ENCODE assay signal across 13 mouse cellular contexts in genomic region chr9:95552175-95552705, GRCm38 (mm10). TPM values are rescaled to one million over a fixed set of nuclear protein-coding genes. Genes with fewer than 3 reads are reported as not detected.
DNase-seq lines count a peak whose midpoint lies in the region; ATAC-seq lines count a peak whose summit lies in the region.
"Had no signal": no experiment of that assay in that cellular context is flagged by ENCODE, and none has a peak within 500 bp of the region (broad histone marks: within the 10 kb centered on the region; RNA-seq: fewer than 3 reads in every experiment).

No protein-coding gene starts in this region.

- no peak for DNase-seq in frontal cortex, postnatal 10 days (ENCODE audit: low spot score in 2 of 2)
- DNase-seq in brain, adult 2 months (ENCODE audit: low read depth, low spot score): peak; percentile 80
- peak; percentile 31 to 44 for DNase-seq in left cerebral cortex, postnatal 36 days (ENCODE audit: low spot score in 2 of 2)
- DNase-seq in lung, postnatal 10 days: no peak
- no peak for DNase-seq in ovary, postnatal 14 days (ENCODE audit: low spot score)
- DNase-seq: thymus, adult 18-20 months had no signal

- intact Hi-C loops in left cerebral cortex, postnatal 36 days (cut with DNase I): no loop called here

- peak; percentile 74 for ATAC-seq in frontal cortex, adult (ENCODE audit: low TSS enrichment)
- peak; percentile 48 for ATAC-seq in granulocyte monocyte progenitor cell, adult 5-6 weeks (replicated peaks; ENCODE audit: poor library complexity, severe bottlenecking)
- ATAC-seq in erythroid progenitor cell, adult 5-6 weeks (replicated peaks; ENCODE audit: low FRiP score, poor library complexity, severe bottlenecking): no peak
- ATAC-seq: activated CD4-positive, CD25-positive, alpha-beta regulatory T cell, adult 4 months; hindbrain, postnatal 0 days; lung, postnatal 0 days; midbrain, embryonic 15.5 days had no signal

RNA-seq across cellular contexts. Expression of gene Paqr9, which starts 7.2 kb away (rescaled TPM):
- 0.02 and 0.04 TPM in 2 replicates for total RNA-seq in granulocyte monocyte progenitor cell, adult 5-6 weeks (2014; fragmentation: Nextera tagmentation)
- under 0.01 and 0.09 TPM in 2 replicates for total RNA-seq in granulocyte monocyte progenitor cell, adult 5-6 weeks (2017)
- total RNA-seq in left cerebral cortex, postnatal 36 days (2021): 10 to 100 TPM; 35.4 to 37.0 TPM
- 84.0 and 109 TPM in 2 replicates for total RNA-seq in erythroid progenitor cell, adult 5-6 weeks (2015; ENCODE audit: low replicate concordance)
- total RNA-seq in erythroid progenitor cell, adult 5-6 weeks (2017; ENCODE audit: low replicate concordance): 100 and 101 TPM in 2 replicates

RNA-seq across cellular contexts. Expression of gene U2surp, which starts 40.4 kb away (rescaled TPM):
- 84.3 and 94.2 TPM in 2 replicates for total RNA-seq in granulocyte monocyte progenitor cell, adult 5-6 weeks (2014; fragmentation: Nextera tagmentation)
- 186 and 187 TPM in 2 replicates for total RNA-seq in granulocyte monocyte progenitor cell, adult 5-6 weeks (2017)
- total RNA-seq in left cerebral cortex, postnatal 36 days (2021): 10 to 100 TPM; 57.8 to 71.5 TPM
- total RNA-seq in erythroid progenitor cell, adult 5-6 weeks (2015; ENCODE audit: low replicate concordance): 75.0 and 83.4 TPM in 2 replicates
- total RNA-seq in erythroid progenitor cell, adult 5-6 weeks (2017; ENCODE audit: low replicate concordance): 85.3 and 99.3 TPM in 2 replicates

Comparison
In these comparisons a context has a peak if more than half of its experiments do, and no peak if none do; other contexts are left out.
1. DNase-seq: peak in brain, adult 2 months (single experiment) and left cerebral cortex, postnatal 36 days (2 of 2); none in frontal cortex, postnatal 10 days (0 of 2), lung, postnatal 10 days (single experiment) and ovary, postnatal 14 days (single experiment).
2. RNA of gene Paqr9, which starts 7.2 kb away (total RNA-seq): 84.0 to 109 TPM in erythroid progenitor cell, adult 5-6 weeks and 35.4 to 37.0 TPM in left cerebral cortex, postnatal 36 days; under 0.01 to 0.09 TPM in granulocyte monocyte progenitor cell, adult 5-6 weeks; every median in the first group is over 10 times any median in the second.